Mouse (Mus musculus): ENCODE measurements around the gene D5Ertd577e. TPM values are rescaled to one million over a fixed set of nuclear protein-coding genes. Genes with fewer than 3 reads are reported as not detected.

The D5Ertd577e gene
- not detected for polyA plus RNA-seq (2017; shearing (Covaris generic))

DNA sequence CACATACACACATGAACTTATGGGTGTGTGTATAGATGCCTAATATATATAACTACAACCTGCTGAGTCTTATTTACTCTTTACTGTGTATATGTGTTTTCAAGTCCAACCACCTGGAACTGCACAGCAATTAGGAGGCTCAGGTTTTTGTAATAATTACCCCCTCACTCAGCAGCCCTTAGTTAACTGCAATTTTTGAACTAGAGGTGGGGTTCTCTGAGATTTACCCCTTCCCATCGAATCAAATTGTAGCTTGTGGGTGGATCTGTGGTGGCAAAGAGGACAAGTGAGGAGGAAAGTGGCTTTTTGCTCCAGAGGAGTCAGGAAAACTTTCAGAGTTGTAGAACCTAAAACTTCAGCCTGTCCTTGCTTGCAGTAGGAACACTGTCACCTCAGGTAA is at the start of gene D5Ertd577e:
Gene D5Ertd577e (plus strand): TSS at position 301 of the 400 bp plus-strand sequence.

DNA sequence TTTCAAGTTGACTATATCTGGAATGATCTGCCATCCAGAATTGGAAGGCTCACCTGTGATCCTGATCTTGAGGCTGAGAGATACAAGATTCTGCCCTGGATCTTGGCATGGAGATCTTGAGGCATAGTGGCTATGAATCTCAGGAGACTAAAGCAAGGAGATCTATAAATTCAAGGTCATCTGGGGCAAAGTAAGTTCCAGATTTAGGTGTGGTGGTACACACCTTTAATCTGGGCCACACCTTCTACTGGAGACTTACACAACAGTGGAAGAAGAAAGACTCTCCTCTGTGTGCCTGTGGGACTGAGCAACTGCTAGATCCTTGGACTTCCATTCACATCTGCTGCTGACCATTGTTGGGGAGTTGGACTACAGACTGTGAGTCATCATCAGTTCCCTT is 53.9 kb downstream of the D5Ertd577e start, which contains the start of gene Gm3286:
Gene Gm3286 (plus strand): TSS at position 301 of the 400 bp plus-strand sequence.

Other genes with a start within 250 kb of the D5Ertd577e start
- not detected for gene Gm10424, start 184.0 kb upstream of the D5Ertd577e start, polyA plus RNA-seq (2017; shearing (Covaris generic))
- 1 to 10 TPM in 1 of 2 experiments, under 1 TPM in 1; 0.16 to 1.5 TPM for gene Gm3259, start 150.9 kb upstream of the D5Ertd577e start, polyA plus RNA-seq (2017; shearing (Covaris generic))
- gene Gm3286, start 54.0 kb downstream of the D5Ertd577e start, polyA plus RNA-seq (2017; shearing (Covaris generic)) = under 1 TPM; 0.23 to 0.76 TPM
- gene Gm7971, start 138.1 kb downstream of the D5Ertd577e start, polyA plus RNA-seq (2017; shearing (Covaris generic)) = not detected

Data from inflammation-experienced regulatory T-cells (primary cell).